Mouse (Mus musculus): ENCODE measurements at regions not wholly inside any gene's neighbourhood (a gene's known extent, or its start where the extent isn't known, plus 50 kb on each side); places are given as distances from the start of the nearest gene placed in this dataset.

DNA sequence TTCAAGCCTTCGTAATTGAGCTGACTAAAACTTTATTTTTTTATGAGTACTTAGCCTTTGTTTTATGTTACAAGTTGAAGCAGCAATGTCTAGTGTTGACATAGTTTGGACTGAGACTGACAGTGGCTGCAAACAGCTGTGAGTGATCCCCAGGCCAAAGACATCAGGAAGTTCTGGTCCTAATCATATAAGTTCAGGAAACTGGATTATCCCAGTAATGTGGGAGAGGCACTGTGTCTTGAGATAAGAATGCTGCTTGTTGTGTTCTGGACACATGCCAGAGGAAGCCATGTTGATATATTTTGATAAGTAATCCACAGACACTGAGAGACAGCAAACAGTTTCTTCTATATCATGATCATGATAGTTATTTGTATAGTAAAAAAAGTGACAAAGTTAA is 153.4 kb downstream of the Lrriq3 start:
- DNase-seq, result no peak

DNA sequence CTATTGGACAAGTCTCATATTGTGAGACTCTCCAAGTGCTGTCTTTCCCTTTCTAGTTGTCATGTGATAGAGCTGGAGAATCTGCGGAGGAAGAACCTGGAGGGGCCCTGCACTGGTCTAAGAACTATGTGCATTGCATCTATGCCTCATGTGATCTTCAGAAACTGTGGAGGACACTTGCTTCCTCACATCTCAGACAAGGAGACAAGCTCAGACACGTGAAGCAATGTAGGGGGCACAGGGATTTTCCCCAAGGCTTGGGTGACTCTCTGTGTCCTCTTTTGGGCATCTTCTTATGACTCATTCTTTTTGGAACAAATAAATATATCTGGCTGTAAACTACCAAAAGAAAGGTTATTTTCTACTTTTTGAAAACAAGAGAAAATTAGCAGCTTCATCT is 153.9 kb downstream of the Lrriq3 start:
- DNase-seq, result no peak

DNA sequence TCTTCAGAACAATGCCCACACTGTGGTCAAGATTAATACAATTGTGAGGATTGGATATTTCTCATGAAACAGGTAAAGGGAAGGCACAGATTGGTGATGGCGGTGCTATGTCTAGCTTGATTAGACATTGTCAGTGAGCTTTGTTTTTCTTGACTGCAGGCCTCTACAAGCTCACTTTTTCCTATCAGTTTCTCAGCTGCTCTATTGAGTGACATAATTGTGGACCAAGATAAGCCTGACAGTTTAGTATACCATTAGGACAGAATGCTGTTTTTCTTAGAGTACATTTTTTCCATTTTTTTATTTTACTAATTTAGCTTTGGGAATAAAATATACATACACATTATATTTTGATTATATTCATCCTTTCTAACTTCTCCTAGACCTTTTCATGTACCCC is 154.7 kb downstream of the Lrriq3 start:
- DNase-seq, result no peak

DNA sequence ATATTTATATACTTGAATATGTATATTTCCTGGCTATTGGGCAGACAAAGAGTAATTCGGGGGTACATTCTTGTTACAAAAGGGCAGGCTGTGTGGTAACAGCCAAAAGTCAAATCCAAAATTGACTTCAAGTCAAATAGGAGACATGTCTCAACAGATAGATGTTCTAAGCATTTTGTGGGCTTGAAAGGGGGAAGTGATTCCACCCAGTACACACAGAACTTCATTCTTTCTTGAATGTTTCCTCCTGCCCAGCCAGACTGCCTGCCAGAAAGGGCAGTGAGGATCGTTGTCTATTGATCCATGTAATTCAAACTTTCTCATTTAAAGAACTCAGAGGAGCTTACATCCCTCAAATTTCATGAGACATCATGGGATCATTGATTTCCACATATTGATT is 157.7 kb downstream of the Lrriq3 start:
- no peak for DNase-seq

DNA sequence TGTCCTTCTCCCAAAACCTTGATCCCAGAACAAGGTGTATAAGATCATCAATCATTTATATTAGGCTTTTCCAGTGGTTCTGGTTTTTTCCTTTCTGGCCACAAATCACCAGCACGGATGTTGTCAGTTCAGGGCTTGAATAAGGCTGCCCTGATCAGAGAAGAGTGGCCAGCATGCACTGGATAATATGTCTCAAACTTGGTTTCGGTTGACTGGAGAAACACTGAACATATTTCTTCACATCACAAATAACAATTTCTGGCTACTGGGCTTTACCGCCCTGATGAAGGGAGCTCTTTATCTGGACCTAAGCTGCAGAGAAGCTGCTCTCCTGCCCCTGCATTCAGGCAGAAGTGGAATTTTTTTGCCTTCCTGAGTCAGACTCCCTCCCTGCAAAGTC is 205.0 kb downstream of the Lrriq3 start:
- no peak for DNase-seq

DNA sequence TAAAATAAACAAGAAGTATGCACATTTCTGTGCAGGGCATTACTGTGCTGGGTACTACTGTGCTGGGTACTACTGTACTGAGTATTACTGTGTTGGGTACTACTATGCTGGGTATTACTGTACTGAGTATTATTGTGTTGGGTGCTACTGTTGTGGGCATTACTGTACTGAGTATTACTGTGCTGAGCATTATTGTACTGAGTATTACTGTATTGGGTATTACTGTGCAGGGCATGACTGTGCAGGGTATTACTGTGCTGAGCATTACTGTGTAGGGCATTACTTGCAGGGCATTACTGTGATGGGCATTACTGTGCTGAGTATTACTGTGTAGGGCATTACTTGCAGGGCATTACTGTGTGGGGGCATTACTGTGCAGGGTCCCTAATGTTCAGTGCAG is 205.5 kb downstream of the Lrriq3 start:
- no peak for DNase-seq

DNA sequence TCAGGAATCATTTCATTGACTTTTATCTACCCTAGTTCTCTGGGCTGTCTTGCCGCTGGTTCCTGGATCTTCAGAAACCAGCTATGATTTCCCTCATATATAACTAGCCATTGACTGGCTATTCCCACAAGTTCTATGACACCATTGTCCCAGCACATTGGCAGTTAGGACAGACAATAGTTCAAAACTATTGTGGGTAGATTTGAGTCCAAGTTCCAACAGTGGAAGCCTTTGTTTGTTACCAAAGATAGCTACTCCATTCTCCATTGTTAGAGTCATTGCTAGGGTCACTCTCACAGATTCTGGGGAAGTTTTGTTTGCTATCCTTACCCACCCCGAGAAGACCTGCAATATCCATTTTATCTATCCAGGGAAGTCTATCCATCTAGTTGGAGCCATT is 229.1 kb downstream of the Lrriq3 start:
- no peak for DNase-seq

DNA sequence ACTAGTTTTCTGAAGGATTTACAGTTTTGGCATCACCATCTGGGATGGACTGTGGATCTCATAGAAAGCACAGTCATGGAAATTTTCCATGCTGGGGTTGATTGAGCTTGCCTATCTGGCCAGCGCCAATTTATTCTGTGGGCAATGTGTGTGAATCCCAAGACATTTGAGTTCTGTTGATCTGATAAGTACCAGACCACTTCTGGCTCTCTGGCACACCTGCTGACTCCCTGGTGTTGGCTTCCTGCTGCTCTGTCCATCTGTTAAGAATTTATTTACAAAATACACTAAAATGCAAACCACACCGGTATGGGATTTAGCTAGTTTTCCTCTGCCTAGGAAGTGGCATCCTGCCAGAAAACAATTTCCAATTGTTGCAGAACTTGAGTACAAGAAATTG is 236.5 kb downstream of the Lrriq3 start:
- DNase-seq, result peak; percentile 48 to 66

DNA sequence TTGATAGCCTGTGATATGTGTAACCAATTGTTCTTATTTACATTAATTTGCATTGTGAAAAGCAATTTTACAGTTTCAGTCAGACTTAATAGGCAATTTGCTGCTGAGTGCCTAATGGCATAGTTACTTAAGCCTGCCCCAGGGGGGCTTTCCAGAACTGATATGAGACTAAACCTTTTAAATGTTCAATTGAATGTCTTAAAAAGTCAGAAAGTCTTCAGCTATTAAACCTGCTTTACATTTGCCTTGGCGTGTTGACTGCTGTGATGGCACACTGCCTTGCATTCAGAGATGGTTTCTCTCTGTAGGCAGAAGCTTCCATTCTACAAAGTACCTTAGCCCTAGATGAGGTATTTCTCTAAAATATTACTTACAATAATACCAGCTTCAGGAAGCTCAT is 256.0 kb downstream of the Lrriq3 start:
- DNase-seq, result no peak

DNA sequence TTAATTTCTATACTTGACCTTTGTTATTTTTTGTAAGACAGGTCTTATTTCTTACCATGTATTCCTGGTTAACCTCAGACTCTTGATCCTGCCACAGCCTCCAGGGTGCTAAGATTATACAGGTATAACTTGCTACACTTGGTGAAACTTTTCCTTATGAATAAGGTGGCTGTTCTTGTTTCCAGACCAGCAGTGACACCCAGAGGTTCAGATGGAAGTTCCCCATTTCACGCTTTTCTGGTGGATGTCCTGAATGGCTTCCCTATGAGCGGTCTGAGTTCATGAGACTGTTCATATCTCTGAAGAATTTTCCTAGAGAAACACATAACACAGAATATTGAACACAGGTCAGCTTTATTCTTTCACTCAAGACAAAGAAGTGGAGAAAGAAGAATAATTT is 258.4 kb downstream of the Lrriq3 start:
- peak in 1 of 2 experiments; percentile 2 for DNase-seq

DNA sequence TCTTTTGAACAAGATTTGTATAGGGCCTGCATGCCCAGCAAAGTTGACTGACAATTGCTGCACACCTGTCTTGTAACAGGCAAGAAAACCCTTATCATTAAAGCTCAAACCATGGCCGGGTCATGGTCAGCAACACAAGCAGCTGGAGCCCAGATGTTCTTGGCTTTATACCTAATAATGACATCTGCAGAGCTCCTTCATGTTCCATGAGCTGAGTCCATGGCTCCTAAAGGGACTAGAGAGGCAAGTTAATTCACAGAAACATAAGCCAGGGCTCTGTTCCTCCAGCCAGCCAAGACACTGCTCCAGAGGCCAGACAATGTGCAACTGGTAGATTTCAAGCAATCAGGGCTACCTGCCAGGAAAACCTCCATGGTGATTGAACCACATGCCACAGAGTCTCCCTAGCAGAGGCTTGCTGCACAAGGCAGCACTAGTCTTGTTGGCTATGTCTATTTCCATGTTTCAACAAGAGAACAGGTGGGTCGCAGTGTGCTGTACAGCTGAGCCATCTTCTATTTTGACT is 259.1 kb downstream of the Lrriq3 start:
- peak; percentile 46 to 47 for DNase-seq

DNA sequence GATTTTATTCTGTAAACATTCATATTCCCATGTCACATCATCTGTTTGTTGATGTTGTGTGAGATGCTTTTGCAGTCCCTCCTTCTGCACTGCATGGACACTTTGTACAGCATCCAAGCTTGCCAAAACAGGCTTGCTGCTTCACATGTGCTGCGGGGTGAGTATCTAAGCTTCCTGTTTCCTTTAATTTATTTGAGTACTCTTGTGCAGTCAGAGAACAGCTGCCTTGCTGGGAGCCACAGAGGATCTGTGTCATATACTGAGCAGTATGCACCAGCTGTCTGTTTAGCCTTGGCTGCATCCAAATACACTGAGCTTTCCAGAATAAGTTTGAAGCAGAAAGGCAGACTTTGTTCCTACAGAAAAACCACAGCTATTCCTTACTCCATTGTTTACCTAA is 267.2 kb downstream of the Lrriq3 start:
- DNase-seq, result no peak

DNA sequence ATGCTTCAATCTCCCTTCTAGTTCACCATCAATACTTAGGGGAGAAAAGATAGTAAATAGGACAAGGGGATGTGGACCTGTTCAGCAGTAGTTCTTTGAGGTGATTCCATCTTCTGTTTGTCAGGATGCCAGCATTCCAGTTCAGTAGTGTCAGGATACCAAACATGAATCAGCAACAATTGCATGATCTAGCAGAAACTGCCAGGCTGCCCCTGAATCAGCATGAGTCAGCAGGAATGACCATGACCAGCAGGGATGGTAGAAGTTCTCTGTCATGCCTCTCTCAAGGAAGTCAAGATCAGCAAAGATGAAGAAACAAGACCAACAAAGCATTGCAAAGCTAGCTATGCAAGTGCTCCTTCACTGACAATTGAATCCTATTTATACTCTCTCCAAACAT is 277.5 kb downstream of the Lrriq3 start:
- no peak for DNase-seq

DNA sequence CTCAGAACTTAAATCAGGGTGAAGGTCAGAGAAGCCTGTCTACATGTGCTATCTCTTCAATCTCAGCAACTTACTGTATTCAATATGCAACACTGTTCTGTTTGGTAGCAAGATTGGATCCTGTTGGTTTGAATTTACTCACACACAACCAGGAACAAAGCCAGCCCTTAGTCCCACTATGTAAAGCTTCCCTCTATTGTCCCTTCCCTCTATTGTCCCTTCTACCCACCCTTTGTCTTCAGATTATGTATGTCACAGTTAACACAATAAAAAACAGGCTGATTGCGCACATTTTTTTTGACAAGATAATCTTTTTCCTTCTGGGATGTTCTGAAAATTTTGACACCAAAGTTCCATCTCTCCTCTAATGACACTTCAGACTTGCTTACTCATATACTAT is 280.4 kb downstream of the Lrriq3 start:
- no peak for DNase-seq

DNA sequence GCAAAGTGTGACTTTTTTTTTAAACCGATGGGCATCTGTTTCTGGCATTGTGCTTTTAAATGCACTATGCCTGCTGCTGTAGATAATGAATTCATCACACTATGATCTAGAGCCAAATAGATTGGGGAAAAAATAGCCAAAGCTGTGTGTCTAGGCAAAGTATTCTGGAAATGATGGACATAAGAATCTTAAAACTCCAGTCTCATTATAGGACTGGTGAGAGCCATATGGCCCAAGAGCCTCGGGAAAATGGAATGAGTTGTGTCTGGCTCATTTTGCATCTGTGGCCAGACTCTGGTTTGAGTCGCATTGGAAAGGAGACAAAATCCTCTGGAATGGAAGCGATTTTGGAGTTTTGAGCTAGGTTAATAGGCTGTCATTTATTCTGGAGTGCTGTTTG is 288.7 kb downstream of the Lrriq3 start:
- peak; percentile 4 to 10 for DNase-seq

DNA sequence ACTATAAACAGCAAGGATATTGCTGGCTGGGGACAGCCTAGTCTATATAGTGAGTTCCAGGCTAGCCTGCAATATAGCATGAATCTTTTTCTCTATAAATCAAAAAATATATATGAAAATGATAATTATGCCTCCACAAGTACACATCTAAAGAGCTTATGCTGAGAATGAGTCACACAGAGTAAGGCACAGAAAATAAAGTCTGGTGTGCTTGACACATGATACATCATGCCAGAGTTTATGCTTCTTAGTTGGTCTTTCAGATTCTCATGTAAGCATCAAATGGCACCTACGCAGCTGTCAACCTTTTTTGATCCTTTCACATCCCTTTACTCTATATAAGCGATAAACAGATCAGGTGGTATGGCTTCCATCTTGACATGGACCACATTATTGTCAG is 289.6 kb downstream of the Lrriq3 start:
- no peak for DNase-seq

DNA sequence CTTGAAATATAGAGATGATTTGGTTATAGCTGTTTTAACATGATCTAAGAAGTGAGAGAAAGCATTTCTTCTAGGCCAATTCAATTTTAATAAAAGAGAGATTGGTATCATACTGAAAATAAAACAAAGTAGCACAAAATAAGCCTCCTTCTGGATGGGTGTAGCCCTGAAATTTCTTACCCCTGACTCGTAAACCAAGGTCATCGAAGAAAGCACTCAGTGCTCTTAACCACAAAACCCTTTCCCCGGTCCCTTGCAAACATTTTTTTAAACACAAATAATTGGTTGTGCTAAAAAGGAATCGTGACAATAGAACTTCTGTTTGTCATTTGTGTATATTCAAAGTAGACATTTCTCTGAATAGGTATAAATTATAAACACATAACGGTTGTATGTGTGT is 297.4 kb downstream of the Lrriq3 start:
- DNase-seq, result no peak

DNA sequence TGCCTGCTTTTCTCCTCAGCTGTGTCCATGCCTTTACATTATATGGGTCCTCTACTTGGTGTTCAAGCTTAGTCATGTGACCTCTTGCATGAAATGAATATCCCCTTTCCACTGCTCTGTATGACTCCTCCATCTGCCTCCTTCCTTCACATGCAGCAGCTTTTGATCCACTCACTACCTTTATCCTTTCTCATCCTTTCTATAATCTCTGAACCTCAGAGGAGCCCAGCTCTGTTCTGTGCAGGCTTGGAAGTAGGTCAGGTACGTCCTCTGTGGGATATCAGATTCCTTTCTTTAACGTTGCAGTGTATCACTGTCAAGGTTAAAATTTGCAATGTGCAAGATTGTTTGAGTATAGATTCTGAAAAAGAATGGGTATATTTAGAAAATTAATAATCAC is 302.9 kb downstream of the Lrriq3 start:
- DNase-seq, result no peak

DNA sequence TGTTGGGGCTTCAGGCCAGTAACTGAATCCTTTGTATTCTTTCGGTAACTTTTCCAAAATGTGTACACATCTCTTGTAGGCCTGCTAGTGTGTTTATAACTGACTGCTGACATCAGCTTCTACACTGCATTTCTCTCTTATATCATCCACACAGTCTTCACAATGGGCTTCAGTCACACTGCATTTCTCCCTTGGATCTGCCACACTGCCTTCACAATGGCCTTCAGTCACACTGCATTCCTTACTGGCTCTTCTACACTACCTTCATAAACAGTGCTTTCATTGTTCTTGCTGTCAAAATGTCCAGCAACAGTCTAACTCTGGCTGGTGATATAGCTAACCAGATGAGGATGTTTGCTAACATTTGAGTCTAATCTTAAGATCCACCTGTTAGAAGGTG is 308.5 kb downstream of the Lrriq3 start:
- DNase-seq, result no peak

DNA sequence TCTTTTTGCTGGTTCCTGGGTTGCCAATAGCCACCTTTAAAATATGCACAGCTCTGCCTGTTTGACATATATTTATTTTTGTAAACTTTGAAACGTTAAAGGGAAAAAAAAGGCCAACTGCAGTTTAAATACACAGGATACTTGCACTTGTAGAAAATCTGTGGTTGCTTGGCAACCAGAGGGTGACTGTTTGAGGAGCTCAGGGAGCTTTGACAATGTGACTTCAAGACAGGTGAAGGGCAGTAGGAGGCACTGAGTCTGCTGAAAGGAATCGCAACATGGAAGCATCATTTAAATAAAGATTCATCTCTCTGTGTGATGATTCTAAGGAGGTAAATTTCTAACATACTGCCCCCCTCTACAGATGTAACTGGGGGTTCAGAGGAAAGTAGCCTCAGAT is 315.7 kb downstream of the Lrriq3 start:
- DNase-seq, result no peak

DNA sequence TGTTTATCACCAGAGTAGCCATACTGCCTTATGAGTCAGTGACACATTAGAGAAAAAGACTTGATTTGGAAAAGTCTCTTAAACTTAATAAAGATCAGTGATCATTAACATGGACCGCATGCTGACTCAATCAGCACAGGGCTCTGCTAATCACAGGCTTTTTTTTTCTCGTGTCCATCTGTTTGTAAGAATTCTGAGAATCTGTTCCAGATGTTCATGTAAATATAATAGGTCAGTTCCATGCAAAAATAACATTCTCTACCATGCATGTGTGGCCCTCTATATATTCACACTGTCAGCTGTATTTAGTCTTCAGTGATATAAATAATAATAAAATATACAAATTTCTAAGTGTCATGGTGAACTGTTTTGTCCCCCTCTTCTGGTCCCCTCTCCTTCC is 316.1 kb downstream of the Lrriq3 start:
- no peak for DNase-seq

DNA sequence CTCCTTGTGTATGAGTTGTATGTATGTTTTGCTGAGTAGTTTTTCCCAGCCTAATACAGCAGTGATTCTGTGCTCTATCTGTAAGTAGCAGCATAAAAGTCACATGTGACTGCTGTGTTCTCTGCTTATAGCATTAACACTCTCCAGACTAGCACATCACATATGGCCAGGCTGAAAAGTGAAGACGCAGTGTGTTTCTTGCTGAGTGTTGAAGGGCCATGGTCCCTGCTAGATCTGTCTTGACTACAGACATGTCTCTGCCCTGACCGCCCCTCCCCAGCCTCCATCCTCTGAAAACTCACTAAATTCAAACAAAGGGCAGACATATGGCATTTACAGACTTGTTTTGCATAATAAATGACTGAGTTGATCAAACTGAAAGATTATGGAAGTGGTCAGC is 316.6 kb downstream of the Lrriq3 start:
- no peak for DNase-seq

DNA sequence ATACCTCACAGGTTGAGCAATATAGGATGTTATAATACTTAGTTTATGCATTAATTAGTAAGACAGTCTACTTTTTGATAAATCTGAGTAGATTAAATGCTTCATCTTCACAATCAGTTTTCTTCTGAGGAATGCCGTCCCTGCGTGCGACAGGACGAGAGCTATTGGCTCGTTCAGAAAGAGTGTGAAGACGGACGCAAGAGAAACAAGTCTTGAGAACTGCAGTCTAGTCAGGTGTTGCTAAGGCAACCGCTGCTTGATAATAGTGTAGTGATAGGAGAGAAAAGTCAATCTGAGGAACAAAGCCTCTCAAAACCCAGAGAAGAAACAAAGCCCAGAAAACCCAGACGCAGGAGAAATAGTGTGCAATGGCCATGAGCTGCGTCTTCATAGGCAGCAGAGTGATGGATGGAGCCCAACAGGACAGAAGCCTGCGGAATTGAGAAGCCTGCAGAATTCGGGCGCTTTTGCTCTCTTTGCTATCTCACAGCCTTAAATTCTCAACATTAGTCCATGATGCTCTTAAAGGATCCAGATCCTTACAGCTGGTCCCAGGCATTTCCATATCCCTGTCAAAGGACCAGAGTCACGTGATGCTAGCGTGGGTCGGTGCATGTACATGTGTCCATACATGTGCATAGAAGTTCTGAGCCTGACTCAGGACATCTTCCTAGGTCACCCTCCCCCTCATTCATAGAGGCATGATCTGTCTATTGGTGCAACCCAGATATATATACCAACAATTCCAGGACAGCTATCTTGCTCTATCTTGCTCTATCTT is 366.7 kb downstream of the Lrriq3 start:
- DNase-seq, result no peak

DNA sequence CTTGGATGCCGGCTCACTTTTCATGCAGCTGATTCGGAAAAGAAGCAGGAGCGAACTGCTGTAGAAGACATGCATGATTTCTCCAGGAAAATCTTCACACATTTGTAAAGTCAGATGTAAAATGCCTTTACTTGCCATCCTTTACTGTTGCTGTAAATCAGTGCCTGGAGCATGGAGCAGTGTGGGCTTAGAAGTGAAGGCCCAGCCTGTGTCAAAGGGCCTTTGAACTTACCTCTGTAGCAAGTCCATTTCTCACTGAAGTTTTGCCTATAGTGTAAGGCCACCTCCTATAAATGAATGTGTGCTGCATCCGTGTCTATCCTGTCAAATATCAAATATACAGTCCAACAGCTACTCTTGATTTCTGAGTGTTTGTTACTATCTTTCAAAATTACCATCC is 368.9 kb downstream of the Lrriq3 start:
- no peak for DNase-seq

DNA sequence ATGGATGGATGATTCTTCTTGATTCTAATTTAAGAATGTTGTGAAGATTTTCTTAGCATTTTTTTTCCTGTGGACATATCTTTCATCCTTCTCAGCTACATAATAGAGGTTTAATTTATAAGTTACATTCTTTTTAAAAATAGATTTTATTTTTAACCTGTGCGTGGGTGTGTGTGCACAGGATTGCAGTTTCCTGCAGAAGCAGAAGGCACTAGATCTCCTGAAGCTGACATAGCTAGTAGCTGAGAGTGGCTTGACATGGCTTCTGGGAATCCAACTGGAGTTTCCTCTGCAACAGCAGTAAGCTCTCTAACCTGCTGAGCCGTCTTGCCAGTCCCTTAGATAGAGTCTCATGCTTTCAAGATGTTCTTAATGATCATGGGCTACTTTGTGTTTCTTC is 377.5 kb downstream of the Lrriq3 start:
- no peak for DNase-seq

Data from cerebellum, postnatal 10 days (tissue).